Mouse (Mus musculus) lung, adult 2 months (tissue): ENCODE measurements around the gene S1pr5. TPM values are rescaled to one million over a fixed set of nuclear protein-coding genes. Genes with fewer than 3 reads are reported as not detected.
"Not testable (repeated sequence)": the region's sequence is repeated elsewhere in the genome, so short reads cannot be mapped to it uniquely, and the experiment has no call there.

Experiments used
- DNase-seq: peaks from one replicate; pipeline ENCODE4 v3.0.0; 2022
- H3K4me1 ChIP-seq: fragments of 200-500 bp; 2 replicates; pipeline ENCODE4 v1.6.1; 2011; ENCODE audit warnings: low read length; ENCODE audit not compliant: control insufficient read depth, insufficient read depth
- H3K4me3 ChIP-seq: fragments of 200-500 bp; replicated peaks from 2 replicates; pipeline ENCODE3; 2011; ENCODE audit warnings: low read depth, mild to moderate bottlenecking, control low read depth, low read length; ENCODE audit errors: extremely low read depth
- CTCF ChIP-seq: fragments of 200-500 bp; IDR thresholded peaks from 2 replicates; pipeline ENCODE4 v1.5.1; 2011; ENCODE audit warnings: mild to moderate bottlenecking, low read length, control low read depth; ENCODE audit not compliant: insufficient read depth
- POLR2A ChIP-seq: fragments of 200-500 bp; IDR thresholded peaks from 2 replicates; pipeline ENCODE4 v1.6.1; 2011; ENCODE audit warnings: low read depth, mild to moderate bottlenecking, control low read depth, low read length, borderline replicate concordance; ENCODE audit errors: extremely low read depth
- WGBS: fragments of 180-500 bp; shearing (Covaris S2); methylation state at CpG from one replicate; pipeline ENCODE4 v1.1.7; 2018; 5-methylcytosine and 5-hydroxymethylcytosine counted together
- polyA plus RNA-seq: library from polyadenylated mRNA; depleted of rRNA; stranded (reverse); fragments of >200 nt; gene quantifications from 2 replicates; pipeline ENCODE4 v1.2.3, GENCODE M21; 2012

Gene S1pr5
- polyA plus RNA-seq, 1 experiment: 9.7 TPM

DNA sequence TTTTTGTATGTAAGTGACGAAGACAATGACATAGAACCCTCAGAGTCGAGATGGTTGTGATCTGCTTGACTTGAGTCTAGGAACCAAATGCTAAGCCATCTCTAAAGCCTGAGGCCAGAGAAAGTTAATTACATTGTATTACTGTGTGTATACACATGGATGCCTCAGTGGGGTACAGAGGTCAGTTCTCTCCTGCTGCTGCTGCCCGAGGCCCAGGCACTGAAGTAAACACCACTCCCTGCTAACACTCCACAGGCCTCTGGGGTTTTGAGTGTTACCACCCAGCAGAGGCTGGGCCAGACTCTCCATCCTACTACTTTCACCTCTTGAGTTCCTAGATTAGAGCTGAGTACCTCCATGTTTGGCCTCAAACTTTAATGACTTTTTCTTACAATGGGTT lies 35.8 kb upstream of the S1pr5 start:
- H3K4me1 ChIP-seq: peaks cover 10% of the 10 kb centered on the region; the same call in 1 of the 2 replicates
- H3K4me3 ChIP-seq: no peak overlapping the region
- TF ChIP-seq POLR2A (no peak), CTCF (no peak)
- DNase-seq: no peak
- 81% methylated on average over 3 of the region's 3 CpGs for WGBS

GRCm38 (mm10) chr9:21283591-21283990 lies 35.3 kb upstream of the S1pr5 start:
- 90% methylated on average over 5 of the region's 5 CpGs for WGBS

GRCm38 (mm10) chr9:21277776-21278175 lies 29.5 kb upstream of the S1pr5 start:
- no peaks in the 10 kb centered on the region for H3K4me1 ChIP-seq
- DNase-seq: no peak
- 75% methylated on average over 5 of the region's 5 CpGs for WGBS
- H3K4me3 ChIP-seq: no peak overlapping the region
- no peak for TF ChIP-seq CTCF
- no peak for TF ChIP-seq POLR2A

More at GRCm38 (mm10) chr9:21283591-21283990, 35.3 kb upstream of the S1pr5 start:
- DNase-seq: no peak
- Histone ChIP-seq H3K4me1 (peaks cover 8% of the 10 kb centered on the region; the same call in 1 of the 2 replicates), H3K4me3 (no peak overlapping the region)
- TF ChIP-seq CTCF (no peak), POLR2A (no peak)

DNA sequence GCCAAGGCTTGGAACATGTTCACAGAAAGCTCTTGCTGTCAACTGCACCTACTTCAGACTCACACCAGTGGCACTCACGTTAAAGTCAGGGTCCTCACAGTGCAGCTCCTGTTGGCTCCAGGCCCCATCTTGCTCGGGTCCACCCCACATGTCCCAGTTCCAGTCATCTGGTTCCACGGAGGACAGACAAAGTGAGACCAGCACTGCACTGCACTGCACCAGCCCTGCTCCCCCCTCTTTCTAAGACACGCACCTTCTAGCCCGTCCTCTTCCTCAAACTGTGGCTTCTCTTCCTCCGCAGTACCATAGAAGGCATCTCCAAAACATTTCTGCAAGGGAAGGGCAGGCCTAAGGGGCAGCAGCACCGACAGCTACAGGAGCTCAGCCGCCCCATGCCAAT lies 28.1 kb upstream of the S1pr5 start:
- 81% methylated on average over 8 of the region's 8 CpGs for WGBS
- Histone ChIP-seq H3K4me1 (no peaks in the 10 kb centered on the region), H3K4me3 (no peak overlapping the region)
- DNase-seq: no peak
- no peak for TF ChIP-seq POLR2A
- TF ChIP-seq CTCF: no peak

GRCm38 (mm10) chr9:21275727-21276126 lies 27.5 kb upstream of the S1pr5 start:
- 86% methylated on average over 12 of the region's 12 CpGs for WGBS
- DNase-seq: no peak
- no peaks in the 10 kb centered on the region for H3K4me1 ChIP-seq
- no peak overlapping the region for H3K4me3 ChIP-seq
- TF ChIP-seq POLR2A (no peak), CTCF (no peak)

GRCm38 (mm10) chr9:21275013-21275710 lies 26.9 kb upstream of the S1pr5 start:
- 78% methylated on average over 7 of the region's 7 CpGs for WGBS
- Histone ChIP-seq H3K4me3 (no peak overlapping the region), H3K4me1 (no peaks in the 10 kb centered on the region)
- no peak for DNase-seq
- TF ChIP-seq POLR2A (no peak), CTCF (no peak)

DNA sequence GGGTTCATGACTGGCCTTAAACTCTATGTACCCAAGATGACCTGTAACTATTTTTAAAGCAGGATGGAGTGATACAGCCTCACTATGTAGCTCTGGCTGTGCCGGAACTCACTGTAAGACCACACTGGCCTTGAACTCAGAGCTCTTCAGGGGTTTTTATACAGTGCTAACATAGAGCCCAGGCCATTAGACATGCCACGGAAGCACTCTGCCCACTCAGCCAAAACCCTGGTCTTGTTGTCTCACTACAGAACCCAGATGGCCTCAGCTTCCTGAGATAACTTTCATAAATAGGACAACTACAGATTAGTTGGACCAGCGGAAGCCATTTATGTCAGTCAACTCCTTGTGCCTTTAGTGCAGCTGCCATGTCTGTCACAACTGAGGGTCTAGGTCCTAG lies 26.1 kb upstream of the S1pr5 start:
- Histone ChIP-seq H3K4me1 (no peaks in the 10 kb centered on the region), H3K4me3 (no peak overlapping the region)
- DNase-seq: no peak
- WGBS: 77% methylated on average over 3 of the region's 3 CpGs
- no peak for TF ChIP-seq POLR2A
- TF ChIP-seq CTCF: no peak

GRCm38 (mm10) chr9:21273520-21274228 lies 25.4 kb upstream of the S1pr5 start:
- TF ChIP-seq POLR2A (no peak), CTCF (no peak)
- Histone ChIP-seq H3K4me1 (no peaks in the 10 kb centered on the region), H3K4me3 (no peak overlapping the region)
- no peak for DNase-seq
- WGBS: 69% methylated on average over 7 of the region's 7 CpGs

GRCm38 (mm10) chr9:21273094-21273493 lies 24.9 kb upstream of the S1pr5 start:
- H3K4me3 ChIP-seq: no peak overlapping the region
- TF ChIP-seq CTCF (no peak), POLR2A (no peak)
- DNase-seq: no peak
- 77% methylated on average over 8 of the region's 8 CpGs for WGBS
- H3K4me1 ChIP-seq: no peaks in the 10 kb centered on the region

DNA sequence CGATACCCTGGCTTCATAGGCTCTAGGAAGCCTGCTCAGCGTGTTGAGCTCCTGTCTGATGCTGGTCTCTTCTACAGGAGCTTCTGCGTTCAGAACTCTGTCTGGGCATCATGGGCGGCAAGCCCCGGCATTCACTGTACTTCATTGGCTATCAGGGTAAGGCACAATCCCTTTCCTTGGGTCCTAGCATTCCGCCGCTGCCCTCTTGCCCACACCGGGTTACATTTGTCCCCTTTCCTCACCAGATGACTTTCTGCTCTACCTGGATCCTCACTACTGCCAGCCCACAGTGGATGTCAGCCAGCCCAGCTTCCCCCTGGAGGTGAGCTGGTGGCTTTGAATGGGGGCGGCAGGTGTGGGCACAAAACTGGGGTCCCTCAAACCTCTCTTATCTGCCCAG lies 24.1 kb upstream of the S1pr5 start:
- TF ChIP-seq POLR2A (no peak), CTCF (no peak)
- H3K4me3 ChIP-seq: no peak overlapping the region
- DNase-seq: no peak
- 89% methylated on average over 9 of the region's 9 CpGs for WGBS
- H3K4me1 ChIP-seq: no peaks in the 10 kb centered on the region

- DNase-seq, H3K4me1 ChIP-seq, H3K4me3 ChIP-seq: not testable (repeated sequence)
- WGBS: 72% methylated on average over 5 of the region's 5 CpGs
Observed at GRCm38 (mm10) chr9:21269590-21269989, 21.3 kb upstream of the S1pr5 start.
